Comparison of ENCODE assay signal across 13 mouse cellular contexts in the genomic region with DNA sequence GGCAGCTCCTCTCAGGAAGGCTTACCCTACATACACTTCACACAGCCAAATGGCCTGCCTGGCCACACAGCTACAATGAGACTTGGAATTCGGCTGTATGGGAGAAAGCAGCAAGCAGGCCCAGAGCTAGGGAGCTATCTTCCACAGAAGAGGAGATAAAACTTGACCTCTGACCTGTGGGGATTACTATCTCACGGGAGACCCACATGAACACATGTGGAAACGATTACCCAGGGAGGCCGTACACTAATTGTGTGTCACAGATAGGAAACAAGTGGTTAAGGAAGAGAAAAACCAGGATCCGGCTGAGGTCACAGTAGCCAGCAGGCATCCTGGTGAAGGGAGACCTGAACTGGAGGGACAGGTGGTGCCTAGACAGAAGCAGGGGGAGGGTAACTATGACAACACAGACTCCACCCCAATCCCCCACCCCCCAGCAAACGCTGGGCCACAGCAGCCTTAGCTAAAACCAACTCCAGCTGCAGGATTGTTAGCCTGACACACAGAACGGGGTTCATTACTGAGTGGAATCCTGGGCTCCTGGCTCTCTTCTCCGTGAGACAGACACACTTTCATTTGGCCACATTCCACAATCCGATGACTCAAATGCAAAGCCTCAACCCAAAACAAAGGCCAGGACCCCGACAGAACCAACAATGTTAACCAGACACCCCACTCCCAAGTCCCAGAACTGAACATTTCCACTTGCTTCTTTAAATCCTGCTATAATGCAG. TPM values are rescaled to one million over a fixed set of nuclear protein-coding genes. Genes with fewer than 3 reads are reported as not detected.
A peak's percentile ranks its signal among the peaks of the same experiment; 100 is the strongest.
DNase-seq lines count a peak whose midpoint lies in the region; ATAC-seq and TF ChIP-seq lines count a peak whose summit lies in the region.
"Had no signal": no experiment of that assay in that cellular context is flagged by ENCODE, and none has a peak within 500 bp of the region (broad histone marks: within the 10 kb centered on the region; RNA-seq: fewer than 3 reads in every experiment).

No protein-coding gene starts in this region.

- ATAC-seq in heart, embryonic 11.5 days (replicated peaks; ENCODE audit: insufficient number of reproducible peaks, low FRiP score, low TSS enrichment): peak; percentile 44; the same call in 1 of the 2 replicates
- peak; percentile 48 for ATAC-seq in embryonic facial prominence, embryonic 12.5 days (ENCODE audit: insufficient number of reproducible peaks, insufficient read depth, low FRiP score, low TSS enrichment)

- DNase-seq in heart, adult 8-10 months (ENCODE audit: low spot score): no peak
- peak; percentile 67 for DNase-seq in limb, embryonic 10.5 days (ENCODE audit: low spot score)
- no peak for DNase-seq in left cerebral cortex, adult 9 months (ENCODE audit: low spot score in 2 of 2)
- no peak for DNase-seq in gastrocnemius, adult 18-20 months (ENCODE audit: low spot score)
- DNase-seq in cerebellum, adult 18-20 months: no peak
- DNase-seq: adrenal gland, adult 2 months; cerebellum, postnatal 36 days; heart, adult 11 months had no signal

- no peak overlapping the region for H3K4me2 ChIP-seq in heart, embryonic 11.5 days
- no peak overlapping the region for H3K4me2 ChIP-seq in embryonic facial prominence, embryonic 12.5 days (replicated peaks)

- WGBS in heart, embryonic 11.5 days (ENCODE audit: insufficient replicate concordance): 18% methylated on average over 10 of the region's 10 CpGs
- WGBS in embryonic facial prominence, embryonic 12.5 days: 4% methylated on average over 10 of the region's 10 CpGs
- WGBS in limb, embryonic 10.5 days: 9% methylated on average over 10 of the region's 10 CpGs

- H3K27me3 ChIP-seq in heart, embryonic 11.5 days (ENCODE audit: control insufficient read depth, insufficient read depth, low read length): peaks cover 30% of the 10 kb centered on the region
- no peaks in the 10 kb centered on the region for H3K27me3 ChIP-seq in C2C12 (ENCODE audit: control insufficient read depth, insufficient read depth, insufficient read length)
- peaks cover 5% of the 10 kb centered on the region; the same call in 1 of the 2 replicates for H3K27me3 ChIP-seq in embryonic facial prominence, embryonic 12.5 days
- peaks cover 69% of the 10 kb centered on the region for H3K27me3 ChIP-seq in limb, embryonic 10.5 days (ENCODE audit: low read depth, poor library complexity, severe bottlenecking)
- H3K27me3 ChIP-seq: megakaryocyte, embryonic 14.5 days had no signal

- peaks cover 30% of the 10 kb centered on the region for H3K79me2 ChIP-seq in C2C12 (ENCODE audit: control insufficient read depth, insufficient read depth)

- no peak overlapping the region for H3K27ac ChIP-seq in heart, embryonic 11.5 days (ENCODE audit: low read depth, low read length)
- H3K27ac ChIP-seq in embryonic facial prominence, embryonic 12.5 days: peak overlapping the region; percentile 61
- 0 out of 2 replicates have a peak overlapping the region, but pooled peaks have one; percentile 42 for H3K27ac ChIP-seq in limb, embryonic 10.5 days
- H3K27ac ChIP-seq: layer of hippocampus, adult 2 months had no signal

- H3K36me3 ChIP-seq in heart, embryonic 11.5 days (ENCODE audit: control insufficient read depth, insufficient read depth, low read length): no peaks in the 10 kb centered on the region
- H3K36me3 ChIP-seq in C2C12 (ENCODE audit: control insufficient read depth, insufficient read depth): no peaks in the 10 kb centered on the region
- H3K36me3 ChIP-seq in embryonic facial prominence, embryonic 12.5 days: no peaks in the 10 kb centered on the region
- H3K36me3 ChIP-seq in limb, embryonic 10.5 days: no peaks in the 10 kb centered on the region

- no peak overlapping the region for H3K4me3 ChIP-seq in heart, embryonic 11.5 days (ENCODE audit: low read depth, low read length)
- H3K4me3 ChIP-seq in C2C12 (ENCODE audit: insufficient read depth, poor library complexity, severe bottlenecking): no peak overlapping the region
- H3K4me3 ChIP-seq in embryonic facial prominence, embryonic 12.5 days: no peak overlapping the region
- no peak overlapping the region; the same call in 1 of the 2 replicates for H3K4me3 ChIP-seq in limb, embryonic 10.5 days
- H3K4me3 ChIP-seq: layer of hippocampus, adult 2 months; megakaryocyte, embryonic 14.5 days had no signal

- no peaks in the 10 kb centered on the region for H3K9me3 ChIP-seq in heart, embryonic 11.5 days (replicated peaks; ENCODE audit: control insufficient read depth, low read length)
- no peaks in the 10 kb centered on the region for H3K9me3 ChIP-seq in embryonic facial prominence, embryonic 12.5 days
- H3K9me3 ChIP-seq in limb, embryonic 10.5 days (replicated peaks): no peaks in the 10 kb centered on the region
- H3K9me3 ChIP-seq: megakaryocyte, embryonic 14.5 days had no signal

- H3K4me1 ChIP-seq in heart, embryonic 11.5 days (ENCODE audit: control insufficient read depth, insufficient read depth, low read length): peaks cover 20% of the 10 kb centered on the region
- H3K4me1 ChIP-seq in embryonic facial prominence, embryonic 12.5 days: peaks cover 45% of the 10 kb centered on the region
- peaks cover 80% of the 10 kb centered on the region for H3K4me1 ChIP-seq in limb, embryonic 10.5 days

- H3K79me3 ChIP-seq in C2C12 (ENCODE audit: low read depth): peaks cover 6% of the 10 kb centered on the region

- H3ac ChIP-seq in C2C12 (ENCODE audit: control insufficient read depth, insufficient read length, low read depth): peak overlapping the region; percentile 37

- H3K9ac ChIP-seq in heart, embryonic 11.5 days (ENCODE audit: low read depth, low read length): no peak overlapping the region
- H3K9ac ChIP-seq in embryonic facial prominence, embryonic 12.5 days: no peak overlapping the region

- no peak for TF ChIP-seq CTCF in C2C12 (IDR thresholded peaks at IDR 0.05; ENCODE audit: control insufficient read depth, insufficient read depth, insufficient read length)

TF ChIP-seq in C2C12, 6 proteins besides CTCF, POLR2A, EP300 and RAD21:
- peak; percentile 97 for TF ChIP-seq MYOD1 (IDR thresholded peaks at IDR 0.05; ENCODE audit: control insufficient read depth, insufficient read length, low read depth)
- no peak for TF ChIP-seq USF1 (IDR thresholded peaks at IDR 0.05; ENCODE audit: low read depth)

RNA-seq across cellular contexts. Expression of a gene that starts 30.9 kb away (rescaled TPM):
- polyA plus RNA-seq in heart, embryonic 11.5 days (2014; fragmentation: Nextera tagmentation; extraction: Ambion mirVana): 2.0 and 3.1 TPM in 2 replicates
- 1 to 10 TPM; 4.2 to 6.4 (median 4.4) TPM for total RNA-seq in heart, adult 8-10 months (2022)
- 6.1 TPM for polyA plus RNA-seq in C2C12 (2012; fragmentation: generic; extraction: Trizol)
- 6.6 and 6.7 TPM in 2 replicates for polyA plus RNA-seq in embryonic facial prominence, embryonic 12.5 days (2016; fragmentation: Nextera tagmentation; extraction: Ambion mirVana)
- polyA plus RNA-seq in limb, embryonic 10.5 days (2016; fragmentation: Nextera tagmentation; extraction: Ambion mirVana): 4.9 and 5.1 TPM in 2 replicates
- 10 to 100 TPM; 30.1 to 34.5 TPM for total RNA-seq in gastrocnemius, adult 18-20 months (2021)
